Mouse (Mus musculus): ENCODE data around the gene Ppp6r3. TPM values are rescaled to one million over a fixed set of nuclear protein-coding genes. Genes with fewer than 3 reads are reported as not detected.

The Ppp6r3 gene
- total and polyA plus RNA-seq, 2 experiments from 2014 or later: 31.0 to 97.8 TPM

DNA sequence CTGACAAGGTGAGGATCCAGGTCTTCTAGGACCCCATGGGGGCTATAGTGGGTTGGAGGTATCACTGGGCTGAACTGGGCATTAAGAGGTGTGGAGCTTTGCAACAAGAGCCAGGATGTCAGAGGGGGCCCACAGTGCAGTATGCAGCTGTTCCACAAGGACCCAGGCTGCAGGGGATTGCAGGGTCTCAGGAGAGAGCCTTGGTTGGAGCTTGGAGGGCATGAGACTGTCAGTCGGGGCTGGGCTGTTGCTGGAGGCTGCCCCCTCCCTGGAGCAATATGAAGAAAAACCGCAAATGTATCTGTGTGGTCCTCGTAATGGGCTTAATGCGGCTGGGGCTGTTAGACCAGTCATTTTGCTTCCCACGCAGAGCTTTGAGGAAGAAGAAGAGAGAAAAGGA lies 134.9 kb downstream of the Ppp6r3 start:
- 54% methylated on average over 5 of the region's 5 CpGs for WGBS
- no peak for DNase-seq (ENCODE audit: low spot score)
- no peak for TF ChIP-seq CTCF (IDR thresholded peaks at IDR 0.05; ENCODE audit: low read depth)
- no peak for ATAC-seq
- no peaks in the 10 kb centered on the region for H3K9me3 ChIP-seq (ENCODE audit: low read length)
- no peaks in the 10 kb centered on the region for H3K36me3 ChIP-seq (ENCODE audit: insufficient read depth, low read length)
- no peak overlapping the region for H3K9ac ChIP-seq (replicated peaks; ENCODE audit: low read length)
- no peak overlapping the region for H3K4me2 ChIP-seq (ENCODE audit: low read depth, low read length)
- no peaks in the 10 kb centered on the region for H3K27me3 ChIP-seq (ENCODE audit: insufficient read depth, low read length)
- H3K4me1 ChIP-seq (ENCODE audit: insufficient read depth, low read length): no peaks in the 10 kb centered on the region
- no peak overlapping the region for H3K27ac ChIP-seq
- no peak overlapping the region for H3K4me3 ChIP-seq (ENCODE audit: low read length)

DNA sequence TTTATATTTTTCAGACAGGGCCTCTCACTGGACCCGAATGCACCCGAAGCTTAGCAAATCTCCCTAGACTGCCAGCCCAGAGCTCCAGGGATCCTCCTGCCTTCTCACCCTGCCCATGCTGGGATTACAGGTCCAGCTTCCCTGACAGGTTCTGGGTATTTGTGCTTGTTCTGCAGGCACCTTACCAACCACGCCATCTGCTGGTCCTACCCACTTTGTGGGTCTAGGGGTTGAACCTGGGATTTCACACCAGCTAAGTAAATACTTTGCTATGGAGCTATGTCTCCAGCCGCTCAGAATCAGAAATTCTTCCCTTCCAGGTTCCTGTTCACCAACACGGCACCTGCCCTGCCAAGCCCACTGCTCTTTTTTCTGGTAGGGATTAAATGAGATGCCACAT lies 137.6 kb downstream of the Ppp6r3 start:
- 76% methylated on average over 5 of the region's 5 CpGs for WGBS
- H3K9me3 ChIP-seq (ENCODE audit: low read length): no peaks in the 10 kb centered on the region
- no peak overlapping the region for H3K4me3 ChIP-seq (ENCODE audit: low read length)
- no peaks in the 10 kb centered on the region for H3K36me3 ChIP-seq (ENCODE audit: insufficient read depth, low read length)
- no peaks in the 10 kb centered on the region for H3K27me3 ChIP-seq (ENCODE audit: insufficient read depth, low read length)
- ATAC-seq (no peak), DNase-seq (ENCODE audit: low spot score) (no peak)
- peak; percentile 35; the same call in 1 of the 2 replicates for TF ChIP-seq CTCF (IDR thresholded peaks at IDR 0.05; ENCODE audit: low read depth)
- no peak overlapping the region for H3K9ac ChIP-seq (replicated peaks; ENCODE audit: low read length)
- no peaks in the 10 kb centered on the region for H3K4me1 ChIP-seq (ENCODE audit: insufficient read depth, low read length)
- no peak overlapping the region for H3K27ac ChIP-seq
- H3K4me2 ChIP-seq (ENCODE audit: low read depth, low read length): no peak overlapping the region

DNA sequence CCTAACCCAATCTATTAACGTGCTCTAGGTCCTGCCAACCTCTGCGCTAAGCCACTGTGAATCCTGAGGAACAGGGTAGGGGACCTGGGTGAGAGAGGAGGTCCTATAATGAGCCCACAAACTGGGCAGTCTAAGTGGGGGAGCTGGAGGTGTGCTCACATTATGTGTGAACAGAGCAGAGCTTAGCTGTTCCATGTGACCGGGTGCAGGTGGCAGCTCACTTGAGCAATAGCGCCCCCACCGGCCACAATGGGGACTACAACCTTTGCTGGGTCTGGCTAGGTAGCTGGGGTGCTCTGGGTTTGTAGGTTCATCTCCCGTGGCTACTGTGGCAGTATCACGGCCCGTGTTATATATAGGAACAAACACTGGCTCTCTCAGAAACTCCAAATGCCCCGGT lies 138.7 kb downstream of the Ppp6r3 start:
- H3K4me1 ChIP-seq (ENCODE audit: insufficient read depth, low read length): no peaks in the 10 kb centered on the region
- ATAC-seq (no peak), DNase-seq (ENCODE audit: low spot score) (no peak)
- TF ChIP-seq CTCF (IDR thresholded peaks at IDR 0.05; ENCODE audit: low read depth): peak; percentile 64
- H3K4me2 ChIP-seq (ENCODE audit: low read depth, low read length): no peak overlapping the region
- no peaks in the 10 kb centered on the region for H3K36me3 ChIP-seq (ENCODE audit: insufficient read depth, low read length)
- 57% methylated on average over 9 of the region's 9 CpGs for WGBS
- no peak overlapping the region for H3K9ac ChIP-seq (replicated peaks; ENCODE audit: low read length)
- H3K27ac ChIP-seq: no peak overlapping the region
- no peaks in the 10 kb centered on the region for H3K9me3 ChIP-seq (ENCODE audit: low read length)
- H3K27me3 ChIP-seq (ENCODE audit: insufficient read depth, low read length): no peaks in the 10 kb centered on the region
- H3K4me3 ChIP-seq (ENCODE audit: low read length): no peak overlapping the region

DNA sequence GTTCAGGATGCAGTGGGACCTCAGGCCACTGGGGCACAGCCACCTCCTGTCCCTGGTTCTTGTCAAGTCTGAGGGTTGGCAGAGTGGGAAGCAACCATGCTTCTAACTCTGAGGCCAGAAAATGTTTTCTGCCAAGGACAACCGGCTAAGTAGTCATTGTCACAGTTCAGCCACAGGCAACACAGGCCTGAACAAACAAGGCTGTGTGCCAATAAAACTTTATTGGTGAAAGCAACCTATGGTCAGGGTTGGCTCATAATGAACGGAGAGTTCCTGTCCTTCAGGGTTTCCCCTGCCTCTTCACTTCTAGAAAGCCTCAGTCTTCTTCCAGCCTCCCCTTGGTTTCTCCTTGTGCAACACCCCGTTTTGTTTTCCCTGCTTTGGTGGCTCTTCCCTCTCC lies 139.7 kb downstream of the Ppp6r3 start:
- DNase-seq (ENCODE audit: low spot score) (no peak), ATAC-seq (no peak)
- H3K4me1 ChIP-seq (ENCODE audit: insufficient read depth, low read length): no peaks in the 10 kb centered on the region
- no peaks in the 10 kb centered on the region for H3K27me3 ChIP-seq (ENCODE audit: insufficient read depth, low read length)
- no peak overlapping the region for H3K4me2 ChIP-seq (ENCODE audit: low read depth, low read length)
- H3K9ac ChIP-seq (replicated peaks; ENCODE audit: low read length): no peak overlapping the region
- H3K4me3 ChIP-seq (ENCODE audit: low read length): no peak overlapping the region
- no peaks in the 10 kb centered on the region for H3K9me3 ChIP-seq (ENCODE audit: low read length)
- 77% methylated on average over 3 of the region's 3 CpGs for WGBS
- no peak for TF ChIP-seq CTCF (IDR thresholded peaks at IDR 0.05; ENCODE audit: low read depth)
- no peak overlapping the region for H3K27ac ChIP-seq
- H3K36me3 ChIP-seq (ENCODE audit: insufficient read depth, low read length): no peaks in the 10 kb centered on the region

DNA sequence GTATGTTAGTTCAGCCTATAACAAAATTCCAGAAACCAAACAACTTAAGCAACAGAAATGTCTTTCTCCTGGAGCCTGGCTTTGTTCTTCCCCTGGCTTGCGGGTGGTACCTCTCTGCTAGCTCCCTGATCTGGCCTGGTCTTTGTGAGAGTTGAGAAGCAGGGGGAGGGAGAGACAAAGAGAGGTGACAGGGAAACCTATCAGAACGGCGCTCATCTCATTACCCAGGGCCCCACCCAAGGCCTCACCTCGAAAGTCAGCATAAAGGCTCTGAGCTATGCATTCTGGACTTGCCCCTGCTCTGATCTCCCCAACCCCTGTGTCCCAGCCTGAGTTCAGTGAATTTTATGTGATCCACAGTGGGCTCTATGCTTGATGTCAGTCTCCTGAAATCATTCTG lies 140.9 kb downstream of the Ppp6r3 start:
- no peaks in the 10 kb centered on the region for H3K27me3 ChIP-seq (ENCODE audit: insufficient read depth, low read length)
- no peak overlapping the region for H3K27ac ChIP-seq
- no peak overlapping the region for H3K4me2 ChIP-seq (ENCODE audit: low read depth, low read length)
- TF ChIP-seq CTCF (IDR thresholded peaks at IDR 0.05; ENCODE audit: low read depth): no peak
- no peaks in the 10 kb centered on the region for H3K9me3 ChIP-seq (ENCODE audit: low read length)
- no peak overlapping the region for H3K4me3 ChIP-seq (ENCODE audit: low read length)
- ATAC-seq (no peak), DNase-seq (ENCODE audit: low spot score) (no peak)
- WGBS: 43% methylated on average over 4 of the region's 4 CpGs
- H3K4me1 ChIP-seq (ENCODE audit: insufficient read depth, low read length): no peaks in the 10 kb centered on the region
- H3K36me3 ChIP-seq (ENCODE audit: insufficient read depth, low read length): no peaks in the 10 kb centered on the region
- no peak overlapping the region for H3K9ac ChIP-seq (replicated peaks; ENCODE audit: low read length)

DNA sequence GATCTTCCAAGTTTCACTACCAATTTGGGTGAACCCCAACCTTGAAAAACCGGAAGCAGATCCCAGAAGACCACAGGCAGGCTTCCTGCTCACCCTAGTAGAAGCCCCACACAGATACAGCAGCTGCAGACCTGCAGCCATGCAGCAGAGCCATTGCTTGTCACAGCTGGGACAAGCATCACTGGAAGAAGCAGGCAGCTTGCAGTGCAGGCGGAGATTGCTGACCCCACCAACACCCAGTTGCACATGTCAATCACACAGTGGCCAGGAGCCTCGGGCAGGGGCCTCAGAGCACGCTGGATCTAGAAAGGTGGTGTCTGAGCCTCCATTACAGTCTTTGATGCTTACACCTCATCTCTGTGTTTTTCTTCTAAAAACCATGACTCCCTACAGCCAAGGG lies 141.4 kb downstream of the Ppp6r3 start:
- no peak overlapping the region for H3K9ac ChIP-seq (replicated peaks; ENCODE audit: low read length)
- no peak overlapping the region for H3K4me2 ChIP-seq (ENCODE audit: low read depth, low read length)
- ATAC-seq (no peak), DNase-seq (ENCODE audit: low spot score) (no peak)
- no peak for TF ChIP-seq CTCF (IDR thresholded peaks at IDR 0.05; ENCODE audit: low read depth)
- H3K9me3 ChIP-seq (ENCODE audit: low read length): no peaks in the 10 kb centered on the region
- WGBS: 30% methylated on average over 4 of the region's 4 CpGs
- no peaks in the 10 kb centered on the region for H3K27me3 ChIP-seq (ENCODE audit: insufficient read depth, low read length)
- H3K36me3 ChIP-seq (ENCODE audit: insufficient read depth, low read length): no peaks in the 10 kb centered on the region
- H3K27ac ChIP-seq: no peak overlapping the region
- no peaks in the 10 kb centered on the region for H3K4me1 ChIP-seq (ENCODE audit: insufficient read depth, low read length)
- H3K4me3 ChIP-seq (ENCODE audit: low read length): no peak overlapping the region

DNA sequence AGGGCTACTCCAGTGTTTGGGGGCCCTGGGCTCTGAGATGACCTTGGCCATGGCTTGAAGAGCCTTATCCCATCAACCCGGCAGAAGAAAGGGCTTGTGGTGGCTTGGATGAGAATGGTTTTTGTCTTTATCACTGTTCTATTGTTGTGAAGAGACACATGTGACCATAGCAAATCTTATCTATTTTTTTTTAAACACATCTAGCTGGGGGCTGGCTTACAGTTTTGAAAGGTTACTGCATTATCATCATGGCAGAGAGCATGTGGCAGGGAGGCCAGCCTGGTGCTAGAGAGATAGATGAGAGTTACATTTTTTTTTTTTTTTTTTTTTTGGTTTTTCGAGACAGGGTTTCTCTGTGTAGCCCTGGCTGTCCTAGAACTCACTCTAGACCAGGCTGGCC lies 143.6 kb downstream of the Ppp6r3 start:
- Histone ChIP-seq H3K27ac (no peak overlapping the region), H3K4me2 (ENCODE audit: low read depth, low read length) (no peak overlapping the region), H3K36me3 (ENCODE audit: insufficient read depth, low read length) (no peaks in the 10 kb centered on the region), H3K4me1 (ENCODE audit: insufficient read depth, low read length) (no peaks in the 10 kb centered on the region), H3K9ac (replicated peaks; ENCODE audit: low read length) (no peak overlapping the region), H3K4me3 (ENCODE audit: low read length) (no peak overlapping the region), H3K9me3 (ENCODE audit: low read length) (no peaks in the 10 kb centered on the region), H3K27me3 (ENCODE audit: insufficient read depth, low read length) (no peaks in the 10 kb centered on the region)
- DNase-seq (ENCODE audit: low spot score): no peak
- TF ChIP-seq CTCF (IDR thresholded peaks at IDR 0.05; ENCODE audit: low read depth): no peak
- 78% methylated on average over 2 of the region's 2 CpGs for WGBS
- ATAC-seq: no peak

Data from hindbrain, postnatal 0 days (tissue).